Mouse (Mus musculus) thymus, adult 2 months (tissue): ENCODE results near the gene Ambra1.

ENCODE experiments used
- CTCF ChIP-seq: fragments of 200-500 bp; IDR thresholded peaks from 2 replicates; pipeline ENCODE4 v1.5.1; 2012; ENCODE audit warnings: mild to moderate bottlenecking, control low read depth, low read length, moderate library complexity, borderline replicate concordance; ENCODE audit not compliant: control insufficient read depth, poor library complexity, insufficient read depth; ENCODE audit errors: extremely low read depth
- POLR2A ChIP-seq: fragments of 200-500 bp; IDR thresholded peaks from 2 replicates; pipeline ENCODE4 v1.6.1; 2012; ENCODE audit warnings: mild to moderate bottlenecking, low read length, control low read depth, moderate library complexity; ENCODE audit not compliant: control insufficient read depth, poor library complexity, insufficient read depth; ENCODE audit errors: extremely low read depth

GRCm38 (mm10) chr2:91958701-91959457 lies 228.9 kb downstream of the Ambra1 start:
- TF ChIP-seq CTCF (peak; percentile 79; the same call in 1 of the 2 replicates), POLR2A (no peak)
